Mouse (Mus musculus): ENCODE results near the gene Papss2.

Papss2 gene

GRCm38 (mm10) chr19:32595506-32596286, at the start of gene Papss2:
Gene Papss2, plus strand, starts transcription at chr19:32595790.
- DNase-seq (ENCODE audit: low read depth, low spot score) = peak; percentile 31

GRCm38 (mm10) chr19:32547396-32547795, 48.2 kb upstream of the Papss2 start:
- DNase-seq (ENCODE audit: low read depth, low spot score) = no peak

- DNase-seq (ENCODE audit: low read depth, low spot score) = no peak
These were observed 47.4 kb upstream of the Papss2 start for GRCm38 (mm10) chr19:32548202-32548601.

GRCm38 (mm10) chr19:32550446-32550845, 45.1 kb upstream of the Papss2 start:
- no peak for DNase-seq (ENCODE audit: low read depth, low spot score)

GRCm38 (mm10) chr19:32551442-32551841, 44.1 kb upstream of the Papss2 start:
- DNase-seq (ENCODE audit: low read depth, low spot score) = no peak

GRCm38 (mm10) chr19:32552106-32552505, 43.5 kb upstream of the Papss2 start:
- DNase-seq (ENCODE audit: low read depth, low spot score) = no peak

- no peak for DNase-seq (ENCODE audit: low read depth, low spot score)
These were observed 42.3 kb upstream of the Papss2 start for GRCm38 (mm10) chr19:32553310-32553709.

- no peak for DNase-seq (ENCODE audit: low read depth, low spot score)
These were observed 40.3 kb upstream of the Papss2 start for GRCm38 (mm10) chr19:32555257-32555656.

GRCm38 (mm10) chr19:32567025-32567424, 28.6 kb upstream of the Papss2 start:
- no peak for DNase-seq (ENCODE audit: low read depth, low spot score)

- no peak for DNase-seq (ENCODE audit: low read depth, low spot score)
These were observed 28.1 kb upstream of the Papss2 start for GRCm38 (mm10) chr19:32567447-32567846.

GRCm38 (mm10) chr19:32568470-32568869, 27.1 kb upstream of the Papss2 start:
- DNase-seq (ENCODE audit: low read depth, low spot score) = no peak

- DNase-seq (ENCODE audit: low read depth, low spot score) = no peak
These were observed 26.5 kb upstream of the Papss2 start for GRCm38 (mm10) chr19:32568961-32569653.

GRCm38 (mm10) chr19:32569725-32570124, 25.9 kb upstream of the Papss2 start:
- DNase-seq (ENCODE audit: low read depth, low spot score) = no peak

- no peak for DNase-seq (ENCODE audit: low read depth, low spot score)
These were observed 23.4 kb upstream of the Papss2 start for GRCm38 (mm10) chr19:32572191-32572590.

GRCm38 (mm10) chr19:32573259-32573658, 22.3 kb upstream of the Papss2 start:
- no peak for DNase-seq (ENCODE audit: low read depth, low spot score)

- DNase-seq (ENCODE audit: low read depth, low spot score) = no peak
These were observed 20.7 kb upstream of the Papss2 start for GRCm38 (mm10) chr19:32574846-32575245.

- DNase-seq (ENCODE audit: low read depth, low spot score) = no peak
These were observed 17.8 kb upstream of the Papss2 start for GRCm38 (mm10) chr19:32577749-32578148.

- no peak for DNase-seq (ENCODE audit: low read depth, low spot score)
These were observed 12.4 kb upstream of the Papss2 start for GRCm38 (mm10) chr19:32583091-32583766.

GRCm38 (mm10) chr19:32587727-32588126, 7.9 kb upstream of the Papss2 start:
- DNase-seq (ENCODE audit: low read depth, low spot score) = no peak

GRCm38 (mm10) chr19:32592749-32593148, 2.8 kb upstream of the Papss2 start:
- DNase-seq (ENCODE audit: low read depth, low spot score) = no peak

- peak; percentile 31 for DNase-seq (ENCODE audit: low read depth, low spot score)
These were observed 1.7 kb upstream of the Papss2 start for GRCm38 (mm10) chr19:32593870-32594269.

GRCm38 (mm10) chr19:32595131-32595505, 472 bp upstream of the Papss2 start:
- DNase-seq (ENCODE audit: low read depth, low spot score) = no peak

Measured in mesoderm, embryonic 11.5 days (tissue).